ENCODE assay signal across 22 mouse cellular contexts in the genomic region with DNA sequence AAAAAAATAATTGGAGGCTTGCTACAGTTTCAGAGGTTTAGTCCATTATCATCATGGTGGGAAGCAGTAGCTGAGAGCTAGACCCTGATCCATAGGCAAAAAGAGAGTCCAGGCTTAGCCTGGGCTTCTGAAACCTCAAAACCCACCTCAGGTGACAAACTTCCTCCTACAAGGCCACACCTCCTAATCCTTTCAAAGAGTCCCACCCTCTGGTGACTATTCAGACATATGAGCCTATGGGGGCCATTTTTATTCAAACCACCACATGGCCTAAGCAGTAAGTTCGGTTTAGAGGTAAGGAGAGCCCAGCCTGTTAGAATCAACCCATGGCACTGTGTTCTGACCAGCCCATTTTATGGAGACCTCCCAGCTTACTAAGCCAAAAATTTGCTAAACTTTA. TPM values are rescaled to one million over a fixed set of nuclear protein-coding genes. Genes with fewer than 3 reads are reported as not detected.
DNase-seq lines count a peak whose midpoint lies in the region; TF ChIP-seq lines count a peak whose summit lies in the region.
"Had no signal": no experiment of that assay in that cellular context is flagged by ENCODE, and none has a peak within 500 bp of the region (broad histone marks: within the 10 kb centered on the region; RNA-seq: fewer than 3 reads in every experiment).

No protein-coding gene starts in this region.

- H3K27me3 ChIP-seq in ES-Bruce4 (ENCODE audit: control insufficient read depth, insufficient read depth, low read length, poor library complexity, severe bottlenecking), result no peaks in the 10 kb centered on the region
- H3K27me3 ChIP-seq: embryonic facial prominence, embryonic 15.5 days; forebrain, embryonic 15.5 days; heart, embryonic 13.5 days; hindbrain, embryonic 15.5 days had no signal

- TF ChIP-seq EP300 in ES-Bruce4 (IDR thresholded peaks at IDR 0.05; ENCODE audit: insufficient read depth, low read depth, low read length), result no peak

- no peak for TF ChIP-seq POLR2A in ES-Bruce4 (IDR thresholded peaks at IDR 0.05; ENCODE audit: insufficient read depth, low read length)

- H3K4me3 ChIP-seq in ES-Bruce4 (ENCODE audit: low read depth, low read length), result no peak overlapping the region; the same call in 1 of the 2 replicates
- H3K4me3 ChIP-seq: embryonic facial prominence, embryonic 15.5 days; erythroblast, embryonic 14.5 days; forebrain, embryonic 10.5 days; forebrain, embryonic 15.5 days; hindbrain, embryonic 15.5 days had no signal

- 0 out of 2 replicates have a peak overlapping the region, but pooled peaks have one; percentile 95 for H3K9ac ChIP-seq in ES-Bruce4 (ENCODE audit: low read depth, poor library complexity, severe bottlenecking)
- H3K9ac ChIP-seq: embryonic facial prominence, embryonic 15.5 days; forebrain, embryonic 15.5 days; heart, embryonic 13.5 days; hindbrain, embryonic 15.5 days had no signal

- H3K36me3 ChIP-seq in ES-Bruce4 (ENCODE audit: control insufficient read depth, insufficient read depth, low read length, poor library complexity, severe bottlenecking), result no peaks in the 10 kb centered on the region
- H3K36me3 ChIP-seq: forebrain, embryonic 15.5 days; hindbrain, embryonic 15.5 days had no signal

- H3K9me3 ChIP-seq in ES-Bruce4 (replicated peaks; ENCODE audit: control insufficient read depth, insufficient read depth, low read length, poor library complexity, severe bottlenecking), result no peaks in the 10 kb centered on the region
- H3K9me3 ChIP-seq: embryonic facial prominence, embryonic 15.5 days; forebrain, embryonic 15.5 days; heart, embryonic 13.5 days; hindbrain, embryonic 15.5 days had no signal

- no peaks in the 10 kb centered on the region for H3K4me1 ChIP-seq in ES-Bruce4 (ENCODE audit: control insufficient read depth, insufficient read depth, low read length)

- TF ChIP-seq CTCF in ES-Bruce4 (IDR thresholded peaks at IDR 0.05; ENCODE audit: low read depth, low read length), result no peak

- peak overlapping the region; percentile 49 for H3K27ac ChIP-seq in ES-Bruce4 (ENCODE audit: insufficient read depth, low read length)
- H3K27ac ChIP-seq: embryonic facial prominence, embryonic 15.5 days; forebrain, embryonic 10.5 days; forebrain, embryonic 15.5 days; heart, embryonic 13.5 days; hindbrain, embryonic 15.5 days had no signal

- DNase-seq in 416B (ENCODE audit: low read depth) (peak; percentile 58), A20 (ENCODE audit: low read depth, low spot score) (peak; percentile 50), R1 (ENCODE audit: low read depth, low spot score) (peak; percentile 75)
- no peak for DNase-seq in embryo, embryonic 10.5 days (ENCODE audit: low spot score)
- DNase-seq in thymus, adult 18-20 months, result no peak
- DNase-seq in urinary bladder, adult 2 months (ENCODE audit: low spot score), result no peak
- DNase-seq in adrenal gland, postnatal 25 days, result no peak
- DNase-seq: adrenal gland, postnatal 14 days; cerebellum, adult 2 months; cerebellum, postnatal 10 days; embryo, embryonic 11 days; gastrocnemius, postnatal 14 days; heart, postnatal 36 days; kidney, adult 18-20 months had no signal

RNA-seq across cellular contexts. Expression of gene Bcdin3d, which starts 1.3 kb away (rescaled TPM):
- 10.7 and 12.5 TPM in 2 replicates for polyA plus RNA-seq in ES-Bruce4 (2011; ENCODE audit: insufficient read depth, insufficient read length, low read depth, missing spikeins)
- polyA plus RNA-seq in urinary bladder, adult 2 months (2012; rRNA removed), result 5.7 and 5.9 TPM in 2 replicates
- 6.2 and 7.7 TPM in 2 replicates for total RNA-seq in adrenal gland, postnatal 25 days (2021)

RNA-seq across cellular contexts. Expression of gene Nckap5l, which starts 18.3 kb away (rescaled TPM):
- polyA plus RNA-seq in ES-Bruce4 (2011; ENCODE audit: insufficient read depth, insufficient read length, low read depth, missing spikeins), result 6.1 and 10.4 TPM in 2 replicates
- 3.3 and 5.0 TPM in 2 replicates for polyA plus RNA-seq in urinary bladder, adult 2 months (2012; rRNA removed)
- 40.6 and 42.1 TPM in 2 replicates for total RNA-seq in adrenal gland, postnatal 25 days (2021)

RNA-seq across cellular contexts. Expression of gene Faim2, which starts 52.2 kb away (rescaled TPM):
- polyA plus RNA-seq in ES-Bruce4 (2011; ENCODE audit: insufficient read depth, insufficient read length, low read depth, missing spikeins), result 0.72 and 0.90 TPM in 2 replicates
- polyA plus RNA-seq in urinary bladder, adult 2 months (2012; rRNA removed), result 0.22 and 0.57 TPM in 2 replicates
- total RNA-seq in adrenal gland, postnatal 25 days (2021), result 24.3 TPM in 2 replicates
- polyA plus RNA-seq: erythroblast, embryonic 14.5 days; heart, postnatal 0 days had no signal

Comparison
In these comparisons a context has a peak if more than half of its experiments do, and no peak if none do; other contexts are left out.
1. DNase-seq: peak in 416B (single experiment), A20 (single experiment) and R1 (single experiment); none in embryo, embryonic 10.5 days (single experiment), thymus, adult 18-20 months (0 of 2), urinary bladder, adult 2 months (single experiment) and adrenal gland, postnatal 25 days (single experiment).